Mouse (Mus musculus): ENCODE measurements around the gene Rab20. TPM values are rescaled to one million over a fixed set of nuclear protein-coding genes. Genes with fewer than 3 reads are reported as not detected.

Rab20 gene
- polyA plus RNA-seq, 1 experiment = 3.2 TPM

DNA sequence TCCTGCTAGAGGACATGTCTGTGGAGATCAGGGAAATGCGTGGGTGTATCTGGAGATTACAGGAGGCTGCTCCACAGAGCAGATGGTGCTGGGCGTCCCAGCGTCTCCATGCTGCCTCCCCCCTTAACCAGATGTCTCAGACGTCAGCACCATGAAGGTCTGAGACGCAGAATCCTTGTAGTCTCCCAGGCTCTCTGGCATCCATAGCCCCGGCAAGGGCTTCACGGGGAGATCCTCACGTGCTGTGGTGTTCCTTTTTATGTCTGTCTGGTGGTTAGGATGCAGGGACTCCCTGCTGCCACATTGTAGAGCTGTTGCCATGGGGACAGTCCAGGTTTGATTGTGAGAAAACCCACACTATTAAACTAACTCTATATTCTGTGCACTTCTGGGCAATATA is 64.2 kb downstream of the Rab20 start:
- no peak overlapping the region for H3K27ac ChIP-seq (replicated peaks; ENCODE audit: low read depth, low read length)
- peaks cover 6% of the 10 kb centered on the region for H3K4me1 ChIP-seq (ENCODE audit: control insufficient read depth, insufficient read depth, insufficient read length, low read length)
- H3K4me3 ChIP-seq (ENCODE audit: insufficient read depth, low read depth, low read length) = no peak overlapping the region

DNA sequence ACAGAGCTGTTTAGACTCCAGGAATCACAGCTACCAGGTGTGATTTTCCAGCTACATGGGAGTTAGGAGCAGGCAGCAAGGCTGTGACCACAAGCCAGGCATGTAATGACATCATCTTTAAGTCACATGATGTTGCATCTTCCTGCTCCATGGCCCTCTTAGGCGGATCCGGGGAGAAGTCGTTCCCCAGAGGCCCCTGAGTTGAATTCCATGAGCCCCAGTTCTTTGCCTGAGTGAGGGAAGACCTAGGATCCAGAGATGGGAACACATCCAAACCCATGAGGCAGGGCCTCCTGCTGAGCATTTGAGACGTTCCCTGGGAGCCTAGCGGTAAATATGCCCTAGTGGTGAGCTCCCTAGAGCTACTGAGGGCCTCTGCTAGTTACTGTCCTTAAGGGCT is 66.1 kb downstream of the Rab20 start:
- Histone ChIP-seq H3K4me3 (ENCODE audit: insufficient read depth, low read depth, low read length) (no peak overlapping the region), H3K27ac (replicated peaks; ENCODE audit: low read depth, low read length) (peak overlapping the region; percentile 19; the same call in 1 of the 2 replicates), H3K4me1 (ENCODE audit: control insufficient read depth, insufficient read depth, insufficient read length, low read length) (no peaks in the 10 kb centered on the region)

DNA sequence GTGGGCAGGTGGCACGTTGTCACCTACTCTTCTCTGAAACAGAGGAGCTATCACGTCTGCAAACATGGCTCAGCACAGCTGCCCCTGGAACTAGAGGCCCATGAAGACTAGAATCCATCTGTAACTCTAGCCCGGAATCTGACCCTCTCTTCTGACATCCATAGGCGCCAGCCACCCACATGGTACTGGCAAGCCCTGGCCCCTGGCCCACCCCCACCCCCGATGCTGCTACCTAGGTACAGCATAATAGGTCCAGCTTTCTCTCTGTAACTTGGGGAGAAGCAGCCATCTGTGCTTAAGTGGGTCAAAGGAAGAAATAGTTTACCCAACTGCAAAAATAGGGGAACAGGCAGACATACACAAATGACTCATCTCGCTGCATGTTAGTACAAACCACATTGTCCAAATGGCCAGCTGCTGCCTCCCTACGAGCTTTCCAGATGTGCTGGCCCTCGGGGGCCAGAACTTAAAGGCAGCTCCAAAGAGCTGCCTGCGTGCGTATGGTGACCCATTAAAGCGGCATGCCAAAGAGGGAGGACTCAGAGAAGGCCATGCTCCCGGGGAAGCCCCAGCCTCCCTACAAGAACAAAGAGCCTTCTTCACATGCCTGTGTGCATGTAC is 66.9 kb downstream of the Rab20 start:
- H3K4me3 ChIP-seq (ENCODE audit: insufficient read depth, low read depth, low read length) = no peak overlapping the region
- no peaks in the 10 kb centered on the region for H3K4me1 ChIP-seq (ENCODE audit: control insufficient read depth, insufficient read depth, insufficient read length, low read length)
- H3K27ac ChIP-seq (replicated peaks; ENCODE audit: low read depth, low read length) = peak overlapping the region; percentile 49

DNA sequence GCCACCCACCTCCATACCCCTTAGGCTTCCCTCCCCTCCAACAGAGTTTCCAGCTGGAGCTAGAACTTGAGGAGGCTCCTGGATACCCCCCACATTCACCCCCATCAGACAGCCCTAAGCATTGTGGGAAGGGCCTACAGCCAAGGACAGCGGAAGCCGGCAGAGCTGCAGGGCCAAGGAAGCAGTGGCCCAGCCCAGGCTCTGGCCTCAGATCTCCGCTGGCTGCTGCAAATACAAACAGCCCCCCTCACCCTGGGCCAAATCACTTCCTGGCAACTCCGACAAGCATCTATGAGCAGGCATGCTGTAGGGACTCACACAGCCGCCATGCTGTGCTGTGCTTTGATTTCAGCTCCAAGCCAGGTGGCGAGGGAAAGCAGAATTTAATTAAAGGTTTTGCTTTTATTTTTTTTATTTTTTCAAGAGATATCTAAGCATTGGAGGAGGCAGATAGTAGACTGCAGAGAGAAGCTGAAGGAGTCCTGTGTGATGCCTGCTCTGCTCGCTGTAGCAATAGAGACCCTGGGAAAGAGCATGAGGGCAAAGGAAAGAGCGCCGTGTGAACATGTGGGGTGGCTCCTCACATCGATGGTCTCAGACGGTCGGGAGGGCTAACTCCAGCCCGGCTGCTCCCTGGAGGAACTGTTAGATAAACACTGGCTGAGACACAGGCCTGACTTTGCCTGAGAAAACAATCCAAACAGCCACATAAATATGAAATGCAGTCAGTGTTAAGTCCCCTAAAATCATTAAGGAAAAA is 72.6 kb downstream of the Rab20 start:
- Histone ChIP-seq H3K4me1 (ENCODE audit: control insufficient read depth, insufficient read depth, insufficient read length, low read length) (peaks cover 4% of the 10 kb centered on the region), H3K4me3 (ENCODE audit: insufficient read depth, low read depth, low read length) (no peak overlapping the region), H3K27ac (replicated peaks; ENCODE audit: low read depth, low read length) (peak overlapping the region; percentile 67)

DNA sequence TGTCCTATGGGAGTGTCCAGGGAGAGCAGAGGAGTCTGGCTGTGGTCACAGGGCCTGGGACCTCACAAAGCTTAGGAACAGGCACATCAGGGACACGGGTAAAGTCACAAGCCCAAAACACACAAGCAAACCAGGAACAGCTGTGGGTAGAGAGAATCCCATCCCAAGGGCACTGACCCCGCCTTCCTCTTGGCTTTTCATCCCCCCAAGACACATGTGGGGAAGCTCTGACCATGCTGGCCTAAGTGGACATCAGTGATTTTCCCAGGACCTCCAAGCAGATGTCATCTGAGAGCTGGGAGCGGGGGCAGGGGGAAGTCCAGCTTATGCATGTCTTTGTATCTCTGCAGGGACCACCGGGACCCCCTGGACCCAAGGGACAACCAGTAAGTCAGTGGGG is 73.9 kb downstream of the Rab20 start:
- H3K4me3 ChIP-seq (ENCODE audit: insufficient read depth, low read depth, low read length) = no peak overlapping the region
- H3K27ac ChIP-seq (replicated peaks; ENCODE audit: low read depth, low read length) = peak overlapping the region; percentile 67; the same call in 1 of the 2 replicates
- H3K4me1 ChIP-seq (ENCODE audit: control insufficient read depth, insufficient read depth, insufficient read length, low read length) = peaks cover 9% of the 10 kb centered on the region

DNA sequence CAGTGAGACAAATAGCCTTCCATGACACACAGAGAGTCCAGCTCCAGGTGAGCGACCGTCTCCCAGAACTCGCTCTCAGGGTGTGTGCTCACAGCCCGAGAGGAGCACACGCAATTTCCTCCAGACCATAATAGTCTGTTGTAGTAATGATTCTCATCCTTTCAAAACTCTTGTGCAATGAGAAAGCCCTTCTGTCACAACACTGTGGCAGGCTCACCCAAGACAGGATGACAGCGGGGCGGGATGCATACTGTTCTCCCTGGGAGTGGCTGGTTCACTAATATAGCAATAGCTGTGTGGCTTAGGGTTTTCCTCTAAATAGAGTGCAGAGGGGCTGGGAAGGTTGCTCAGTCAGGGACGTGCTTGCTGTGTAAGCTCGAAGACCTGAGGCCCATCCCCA is 74.7 kb downstream of the Rab20 start:
- Histone ChIP-seq H3K27ac (replicated peaks; ENCODE audit: low read depth, low read length) (no peak overlapping the region), H3K4me3 (ENCODE audit: insufficient read depth, low read depth, low read length) (no peak overlapping the region)

More for the DNA sequence above, 74.7 kb downstream of the Rab20 start:
- peaks cover 9% of the 10 kb centered on the region for H3K4me1 ChIP-seq (ENCODE audit: control insufficient read depth, insufficient read depth, insufficient read length, low read length)

Other genes with a start within 250 kb of the Rab20 start
- 51.1 and 77.2 TPM in 2 replicates for gene Col4a2, start 165.9 kb downstream of the Rab20 start, polyA plus RNA-seq (2012; ENCODE audit: insufficient read depth, insufficient read length, missing spikeins)
- 142 and 186 TPM in 2 replicates for gene Col4a1, start 165.9 kb downstream of the Rab20 start, polyA plus RNA-seq (2012; ENCODE audit: insufficient read depth, insufficient read length, missing spikeins)
- 65.0 and 69.8 TPM in 2 replicates for gene Naxd, start 18.8 kb upstream of the Rab20 start, polyA plus RNA-seq (2012; ENCODE audit: insufficient read depth, insufficient read length, missing spikeins)
- 43.7 and 44.1 TPM in 2 replicates for gene Cars2, start 72.1 kb upstream of the Rab20 start, polyA plus RNA-seq (2012; ENCODE audit: insufficient read depth, insufficient read length, missing spikeins)
- 13.9 and 17.2 TPM in 2 replicates for gene Ing1, start 76.9 kb upstream of the Rab20 start, polyA plus RNA-seq (2012; ENCODE audit: insufficient read depth, insufficient read length, missing spikeins)
- gene Ankrd10, start 157.0 kb upstream of the Rab20 start, polyA plus RNA-seq (2012; ENCODE audit: insufficient read depth, insufficient read length, missing spikeins) = 4.5 and 10.3 TPM in 2 replicates
- not detected in 2 replicates for gene 1700016D06Rik, start 222.4 kb upstream of the Rab20 start, polyA plus RNA-seq (2012; ENCODE audit: insufficient read depth, insufficient read length, missing spikeins)
- 14.8 and 17.4 TPM in 2 replicates for gene Arhgef7, start 249.0 kb upstream of the Rab20 start, polyA plus RNA-seq (2012; ENCODE audit: insufficient read depth, insufficient read length, missing spikeins)

Measured in brown adipose tissue, adult 24 weeks (tissue).